Mouse (Mus musculus): ENCODE data around the gene Tcte2.

Tcte2 gene

GRCm38 (mm10) chr17:13716336-13716735 is 45.3 kb downstream of the Tcte2 start:
- DNase-seq = no peak

GRCm38 (mm10) chr17:13715511-13715910 is 46.1 kb downstream of the Tcte2 start:
- DNase-seq = no peak

- no peak for DNase-seq
Observed at GRCm38 (mm10) chr17:13714654-13715053, 47.0 kb downstream of the Tcte2 start.

- no peak for DNase-seq
Observed at GRCm38 (mm10) chr17:13714128-13714527, 47.5 kb downstream of the Tcte2 start.

GRCm38 (mm10) chr17:13712518-13712917 is 49.1 kb downstream of the Tcte2 start:
- DNase-seq = no peak

- DNase-seq = peak; percentile 22
Observed at GRCm38 (mm10) chr17:13712116-13712515, 49.5 kb downstream of the Tcte2 start.

GRCm38 (mm10) chr17:13711173-13711572 is 50.5 kb downstream of the Tcte2 start:
- no peak for DNase-seq

- DNase-seq = no peak
Observed at GRCm38 (mm10) chr17:13705481-13705921, 56.1 kb downstream of the Tcte2 start.

GRCm38 (mm10) chr17:13703611-13704320 is 57.9 kb downstream of the Tcte2 start:
- peak; percentile 48 for DNase-seq

GRCm38 (mm10) chr17:13700131-13701016 is 61.3 kb downstream of the Tcte2 start:
- peak; percentile 65 for DNase-seq

- DNase-seq = no peak
Observed at GRCm38 (mm10) chr17:13699716-13700115, 61.9 kb downstream of the Tcte2 start.

GRCm38 (mm10) chr17:13698194-13698593 is 63.4 kb downstream of the Tcte2 start:
- no peak for DNase-seq

- DNase-seq = no peak
Observed at GRCm38 (mm10) chr17:13697646-13698045, 64.0 kb downstream of the Tcte2 start.

- no peak for DNase-seq
Observed at GRCm38 (mm10) chr17:13695881-13696280, 65.7 kb downstream of the Tcte2 start.

GRCm38 (mm10) chr17:13695211-13695610 is 66.4 kb downstream of the Tcte2 start:
- no peak for DNase-seq

- DNase-seq = no peak
Observed at GRCm38 (mm10) chr17:13694181-13694580, 67.4 kb downstream of the Tcte2 start.

GRCm38 (mm10) chr17:13687656-13688055 is 74.0 kb downstream of the Tcte2 start:
- no peak for DNase-seq

GRCm38 (mm10) chr17:13687086-13687485 is 74.5 kb downstream of the Tcte2 start:
- no peak for DNase-seq

GRCm38 (mm10) chr17:13685621-13686020 is 76.0 kb downstream of the Tcte2 start:
- DNase-seq = no peak

GRCm38 (mm10) chr17:13684256-13684655 is 77.4 kb downstream of the Tcte2 start:
- no peak for DNase-seq

GRCm38 (mm10) chr17:13683411-13684174 is 78.0 kb downstream of the Tcte2 start:
- peak; percentile 73 for DNase-seq

- no peak for DNase-seq
Observed at GRCm38 (mm10) chr17:13683027-13683410, 78.6 kb downstream of the Tcte2 start.

- no peak for DNase-seq
Observed at GRCm38 (mm10) chr17:13682378-13683026, 79.1 kb downstream of the Tcte2 start.

All from retina, postnatal 1 day (tissue).